Mouse (Mus musculus) G1E (cell line): ENCODE measurements around the gene Dnal4.

Experiments used
- CTCF ChIP-seq: IDR thresholded peaks from 2 replicates; pipeline ENCODE4 v1.5.1; 2012; ENCODE audit warnings: low read depth, low read length, inconsistent platforms, mixed read lengths
- GATA1 ChIP-seq: IDR thresholded peaks from 2 replicates; pipeline ENCODE4 v1.6.1; 2012; ENCODE audit warnings: borderline replicate concordance, low read length, inconsistent platforms, mixed read lengths
- GATA2 ChIP-seq: IDR thresholded peaks from 2 replicates; pipeline ENCODE4 v1.6.1; 2012; ENCODE audit warnings: low read depth, low read length, inconsistent platforms, borderline replicate concordance
- POLR2AphosphoS5 ChIP-seq: IDR thresholded peaks from 2 replicates; pipeline ENCODE4 v1.6.1; 2012; ENCODE audit warnings: low read depth, low read length, inconsistent platforms; ENCODE audit not compliant: insufficient replicate concordance
- TAL1 ChIP-seq: conservative IDR thresholded peaks from 2 replicates; pipeline ENCODE4 v1.6.1; 2012; ENCODE audit warnings: low read depth, low read length, inconsistent platforms, mixed read lengths

DNA sequence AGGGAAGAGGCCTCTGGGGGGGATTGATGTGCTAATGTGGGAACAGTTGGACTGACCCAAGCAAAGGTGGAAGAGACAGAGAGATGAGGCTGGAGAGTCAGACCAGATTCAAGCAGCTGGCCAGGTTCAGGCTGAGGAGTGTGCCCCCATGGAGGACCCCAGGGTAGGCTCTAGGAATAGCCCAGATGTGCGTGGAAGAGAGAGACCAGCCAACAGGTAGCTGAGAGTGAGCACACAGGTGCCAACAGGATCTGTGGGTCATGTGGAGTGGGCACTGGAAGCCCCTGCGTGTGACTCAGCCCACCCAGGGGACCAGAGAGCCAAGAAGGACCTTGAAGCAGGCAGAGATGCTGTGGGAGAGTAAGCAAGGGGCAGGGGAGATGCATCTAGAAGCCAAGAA, 24.0 kb upstream of the Dnal4 start:
- no peak for TF ChIP-seq CTCF
- TF ChIP-seq TAL1: no peak
- TF ChIP-seq POLR2AphosphoS5: no peak
- no peak for TF ChIP-seq GATA1
- no peak for TF ChIP-seq GATA2
